Mouse (Mus musculus) gastrocnemius, postnatal 4 days (tissue): ENCODE measurements at regions not wholly inside any gene's neighbourhood (a gene's known extent, or its start where the extent isn't known, plus 50 kb on each side); places are given as distances from the start of the nearest gene placed in this dataset.
A peak's percentile ranks its signal among the peaks of the same experiment; 100 is the strongest.

Experiments used
- DNase-seq, 2 experiments: peaks; one replicate each; pipeline ENCODE4 v3.0.0; 2021 to 2022; ENCODE audit warnings: low spot score in 2 of 2, mixed read lengths in 2 of 2

DNA sequence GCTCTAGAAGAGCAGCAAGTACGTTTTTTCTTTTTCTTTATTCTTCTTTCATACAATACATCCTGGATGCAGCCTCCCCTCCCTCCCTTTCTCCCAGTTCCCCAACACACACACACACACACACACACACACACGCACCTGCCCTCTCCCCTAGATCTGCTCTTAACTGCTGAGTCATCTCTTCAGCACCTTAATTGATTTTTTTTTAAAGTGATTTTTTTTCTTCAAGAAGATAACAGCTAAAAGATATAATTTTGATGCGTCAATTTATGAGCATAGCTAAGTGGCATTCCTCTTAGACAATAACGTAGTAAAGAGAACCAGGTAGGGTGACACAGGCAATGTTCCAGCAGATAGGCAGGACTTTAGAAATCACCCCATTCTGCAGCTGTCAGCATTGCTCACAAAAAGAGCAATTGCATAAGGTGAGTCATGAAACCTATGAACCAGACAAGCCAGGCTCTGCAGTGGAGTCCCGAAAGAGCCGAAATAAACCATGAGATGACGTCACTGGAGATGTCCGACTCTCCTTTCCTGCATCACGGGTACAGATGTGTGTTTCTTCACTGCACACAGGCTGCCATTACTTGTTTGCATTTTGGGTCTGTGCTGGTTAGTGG, 63.9 kb upstream of the Tnrc6a start:
- DNase-seq = no peak

DNA sequence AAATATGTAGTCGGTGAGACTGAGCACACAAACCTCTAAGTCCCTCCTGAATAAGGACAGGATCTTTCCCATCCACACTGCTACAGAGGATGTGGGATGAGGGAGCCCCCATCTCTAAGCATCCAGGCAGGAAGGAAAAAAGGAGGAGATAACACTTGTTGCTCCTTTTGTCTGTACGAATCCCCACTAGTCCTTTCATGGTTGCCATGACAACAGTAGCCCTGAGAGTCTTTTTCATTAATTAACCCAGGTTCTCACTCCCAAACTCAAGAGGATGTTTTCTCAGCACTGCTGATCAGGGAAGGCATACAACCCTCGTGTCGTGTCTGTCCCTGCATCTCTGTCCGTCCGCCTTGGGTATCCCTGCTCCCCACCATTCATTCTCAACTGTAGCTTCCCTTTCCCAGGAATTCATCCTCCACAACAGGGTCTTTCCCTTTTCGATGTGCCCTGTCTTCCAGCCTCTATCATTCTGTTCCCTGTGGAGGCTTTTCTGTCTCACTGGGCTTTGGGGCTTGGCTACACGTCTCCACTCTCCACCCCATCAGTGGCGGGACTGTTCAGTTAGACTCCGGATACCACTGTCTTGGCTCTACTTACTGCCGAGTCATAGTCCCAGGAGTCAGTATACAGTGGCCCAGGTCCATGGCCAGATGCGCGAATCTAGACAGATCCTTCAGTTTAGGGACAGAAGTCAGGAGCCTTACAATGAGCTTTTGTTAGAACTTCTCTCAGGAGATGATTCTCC, 60.2 kb upstream of the Tnrc6a start:
- no peak for DNase-seq

DNA sequence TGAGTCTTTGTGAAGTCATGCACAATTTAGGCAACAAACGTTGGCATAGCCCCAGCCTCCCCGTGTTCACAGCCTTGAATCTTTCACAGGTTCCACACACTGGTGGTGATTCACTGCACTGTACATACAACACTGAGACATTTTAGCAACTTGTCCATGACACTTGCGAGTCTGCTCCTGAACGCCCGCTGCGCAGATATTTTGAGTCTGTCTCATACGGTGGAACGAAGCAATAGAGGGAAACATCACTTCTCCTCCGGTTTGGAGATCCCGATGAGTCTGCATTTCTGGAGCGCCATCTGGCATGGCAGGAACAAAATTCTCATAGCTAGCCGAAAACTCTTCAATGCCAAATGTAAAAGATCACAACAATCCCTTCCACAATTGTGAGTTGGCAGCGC, 57.7 kb upstream of the Tnrc6a start:
- peak in 1 of 2 experiments; percentile 20 for DNase-seq

DNA sequence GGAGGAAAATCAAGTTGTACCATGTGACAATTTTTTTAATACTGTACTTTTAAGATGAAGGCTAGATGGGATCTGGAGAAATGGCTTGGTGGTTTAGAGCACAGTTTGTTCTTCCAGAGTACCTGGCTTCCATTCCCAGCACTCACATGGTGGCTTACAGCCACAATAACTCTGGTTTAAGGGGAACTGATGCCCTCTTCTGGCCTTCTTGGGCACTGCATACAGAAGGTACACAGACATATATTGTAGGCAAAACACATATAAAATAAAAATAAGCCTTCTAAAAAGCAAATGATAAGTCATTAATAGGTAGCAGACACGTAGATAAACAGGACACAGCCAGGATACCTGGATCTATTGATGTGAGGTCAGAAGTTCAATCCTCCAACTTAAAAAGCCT, 56.3 kb upstream of the Tnrc6a start:
- no peak for DNase-seq

DNA sequence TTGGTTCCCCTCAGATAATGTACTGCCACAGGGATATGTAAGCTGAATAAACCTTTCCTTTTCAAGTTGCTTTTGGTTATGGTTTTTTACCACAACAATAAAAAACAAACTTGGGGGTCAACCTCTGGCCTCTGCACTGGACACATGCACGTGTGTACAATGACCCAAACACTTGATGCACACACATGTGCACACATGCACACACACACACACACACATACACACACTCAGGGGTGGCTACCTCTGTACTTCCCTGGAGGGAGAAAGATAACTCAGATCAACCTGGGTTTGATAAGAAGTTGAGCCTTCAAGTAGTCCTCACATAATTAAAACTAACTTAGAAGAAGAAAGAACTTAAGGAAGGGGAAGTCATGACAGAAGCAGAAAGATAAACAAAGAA, 55.4 kb upstream of the Tnrc6a start:
- DNase-seq = no peak

DNA sequence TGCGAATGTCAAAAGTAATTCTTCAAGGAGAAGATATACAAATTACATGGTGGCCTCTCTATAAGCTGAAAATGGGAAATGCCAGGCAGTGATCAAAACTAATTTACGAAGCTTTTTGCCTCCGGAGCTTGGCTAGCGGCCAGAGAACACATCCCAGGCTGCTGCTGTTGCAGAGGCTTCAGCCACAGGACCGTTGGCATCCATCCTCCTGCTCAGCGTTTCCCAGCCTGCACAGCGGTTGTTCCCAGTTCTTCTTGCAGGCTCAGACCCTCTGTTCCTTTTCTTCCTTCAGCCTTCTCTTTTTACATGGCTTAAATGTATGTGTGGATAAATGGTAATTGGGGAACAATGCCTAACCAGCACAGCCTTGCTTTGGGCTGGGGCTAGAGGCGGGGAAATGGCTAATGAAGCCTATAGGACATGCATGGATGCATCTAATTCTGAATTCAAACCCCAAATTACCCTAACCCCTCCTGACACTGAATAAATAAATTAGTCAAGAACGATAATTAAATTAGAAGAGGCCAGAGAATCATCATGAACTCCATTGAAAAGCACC, 54.9 kb upstream of the Tnrc6a start:
- DNase-seq = peak in 1 of 2 experiments; percentile 34

DNA sequence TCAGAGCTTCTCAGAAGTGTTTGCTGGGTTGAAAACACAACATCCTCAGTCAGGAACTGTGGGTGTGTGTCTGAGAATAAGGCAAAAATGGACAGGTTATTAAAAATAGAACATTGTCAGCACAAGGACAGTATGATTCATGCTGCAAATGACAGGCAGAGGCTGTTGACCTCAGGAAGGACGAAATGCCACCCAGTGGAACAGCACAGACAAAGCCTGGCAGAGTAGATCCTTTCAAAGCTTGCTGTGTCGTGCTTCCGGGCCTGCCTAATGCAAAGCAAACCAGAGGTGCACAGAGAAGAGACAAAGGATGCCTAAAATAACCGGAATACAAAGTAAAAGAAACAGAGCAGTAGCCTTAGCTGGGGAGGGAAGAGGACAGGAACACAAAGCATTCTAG, 54.4 kb upstream of the Tnrc6a start:
- DNase-seq = no peak

DNA sequence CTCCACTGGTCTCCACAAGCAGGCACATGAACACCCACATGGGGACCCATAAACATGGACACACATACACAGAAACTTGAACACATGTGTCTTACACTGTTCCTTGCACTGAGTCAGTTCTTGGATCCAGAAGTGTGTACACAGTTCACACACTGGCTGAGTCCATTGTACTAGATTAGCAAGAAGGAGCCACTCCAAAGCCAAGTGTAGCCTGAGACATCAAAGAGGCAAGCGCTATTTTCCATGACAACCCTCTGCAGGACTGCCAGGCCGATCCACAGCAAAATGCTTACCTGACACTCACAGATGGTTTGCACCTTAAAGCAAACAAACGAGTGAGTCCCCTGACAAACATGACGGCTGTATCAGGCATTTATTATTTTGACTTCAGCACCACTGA, 52.8 kb upstream of the Tnrc6a start:
- DNase-seq = no peak
